Mouse (Mus musculus) hindbrain, embryonic 12.5 days (tissue): ENCODE measurements at regions not wholly inside any gene's neighbourhood (a gene's known extent, or its start where the extent isn't known, plus 50 kb on each side); places are given as distances from the start of the nearest gene placed in this dataset. TPM values are rescaled to one million over a fixed set of nuclear protein-coding genes. Genes with fewer than 3 reads are reported as not detected.
A peak's percentile ranks its signal among the peaks of the same experiment; 100 is the strongest.

Experiments used
- ATAC-seq: fragments of 200-750 bp; cut with Nextera tagmentation; 2 replicates; pipeline ENCODE4 v1.8.0; 2017; ENCODE audit warnings: moderate TSS enrichment; ENCODE audit not compliant: low FRiP score
- H3K27ac ChIP-seq: fragments of 300-500 bp; sonication (generic); 2 replicates; pipeline ENCODE4 v1.5.1; 2016; ENCODE audit warnings: mild to moderate bottlenecking
- H3K27me3 ChIP-seq: fragments of 300-500 bp; sonication (generic); 2 replicates; pipeline ENCODE4 v1.6.1; 2016; ENCODE audit warnings: mild to moderate bottlenecking
- H3K36me3 ChIP-seq: fragments of 300-500 bp; sonication (generic); 2 replicates; pipeline ENCODE4 v1.6.1; 2016; ENCODE audit warnings: mild to moderate bottlenecking
- H3K4me1 ChIP-seq: fragments of 300-500 bp; sonication (generic); 2 replicates; pipeline ENCODE4 v1.6.1; 2016
- H3K4me2 ChIP-seq: fragments of 300-500 bp; sonication (generic); replicated peaks from 2 replicates; pipeline ENCODE4 v1.6.1; 2016; ENCODE audit warnings: mild to moderate bottlenecking
- H3K4me3 ChIP-seq: fragments of 300-500 bp; sonication (generic); 2 replicates; pipeline ENCODE4 v1.5.1; 2016; ENCODE audit warnings: mild to moderate bottlenecking
- H3K9ac ChIP-seq: fragments of 300-500 bp; sonication (generic); 2 replicates; pipeline ENCODE4 v1.6.1; 2016; ENCODE audit warnings: mild to moderate bottlenecking, moderate library complexity
- H3K9me3 ChIP-seq: fragments of 300-500 bp; sonication (generic); replicated peaks from 2 replicates; pipeline ENCODE4 v1.6.1; 2016; ENCODE audit warnings: mild to moderate bottlenecking
- WGBS: fragments of 180-500 bp; shearing (Covaris S2); methylation state at CpG from one replicate; pipeline ENCODE4 v1.1.7; 2016; 5-methylcytosine and 5-hydroxymethylcytosine counted together
- microRNA counts: library from miRNA; unstranded; fragments of <30 nt; microRNA quantifications from one replicate; lab custom pipeline; 2017
- microRNA-seq: library from miRNA; unstranded; fragments of <30 nt; microRNA quantifications from one replicate; pipeline ENCODE4, GENCODE M21; 2017

DNA sequence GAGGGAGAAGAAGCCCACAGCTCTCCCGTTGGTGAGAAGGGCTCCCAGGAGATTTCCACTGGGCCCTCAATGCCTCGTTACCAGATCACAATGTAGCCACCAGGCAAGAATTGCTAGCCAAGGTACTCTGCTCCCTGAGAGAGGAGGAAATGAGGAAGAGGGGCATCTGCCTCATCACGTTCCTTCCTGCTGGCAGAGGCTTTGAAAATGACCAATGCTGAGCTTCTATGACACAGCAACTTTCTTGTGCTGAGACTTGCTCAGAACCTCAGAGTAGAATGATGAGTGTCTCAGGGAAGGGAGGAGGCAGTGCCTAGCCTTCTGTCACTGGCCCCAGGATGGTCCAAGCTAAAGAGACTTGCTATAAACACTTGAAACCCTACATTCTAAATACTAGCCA, 78.7 kb upstream of the Hsd17b12 start:
- Histone ChIP-seq H3K9me3 (no peaks in the 10 kb centered on the region), H3K9ac (no peak overlapping the region), H3K27ac (no peak overlapping the region), H3K4me1 (peaks cover 17% of the 10 kb centered on the region), H3K27me3 (peaks cover 45% of the 10 kb centered on the region), H3K4me3 (no peak overlapping the region), H3K4me2 (no peak overlapping the region), H3K36me3 (no peaks in the 10 kb centered on the region)
- 48% methylated on average over 3 of the region's 3 CpGs for WGBS
- ATAC-seq: no peak

- no peaks in the 10 kb centered on the region for H3K9me3 ChIP-seq
- no peak overlapping the region for H3K9ac ChIP-seq
- no peak for ATAC-seq
- no peak overlapping the region for H3K4me3 ChIP-seq
- H3K27ac ChIP-seq: no peak overlapping the region
- H3K4me2 ChIP-seq: no peak overlapping the region
- 94% methylated on average over 7 of the region's 7 CpGs for WGBS
- peaks cover 16% of the 10 kb centered on the region for H3K27me3 ChIP-seq
- no peaks in the 10 kb centered on the region for H3K36me3 ChIP-seq
- no peaks in the 10 kb centered on the region for H3K4me1 ChIP-seq
These were observed 75.8 kb upstream of the Hsd17b12 start for GRCm38 (mm10) chr2:94233597-94233996.

DNA sequence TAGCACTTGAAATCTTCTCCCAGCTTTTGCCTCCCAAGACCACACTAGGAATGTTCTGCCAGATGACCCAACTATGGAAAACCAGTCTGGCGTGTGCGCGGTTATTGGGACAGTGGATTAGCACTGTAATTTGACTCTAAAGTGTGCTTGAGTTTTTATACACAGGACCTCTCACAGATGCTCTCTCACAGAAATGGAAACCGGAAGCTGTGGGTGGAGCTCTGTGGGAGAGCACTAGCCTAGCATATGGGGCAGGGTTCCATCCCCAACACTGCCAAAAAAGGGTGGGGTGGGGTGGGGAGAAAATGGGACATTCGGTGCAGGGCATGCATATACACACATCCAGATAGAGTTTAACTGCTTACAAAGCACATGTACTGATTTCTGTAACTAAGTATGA, 61.7 kb upstream of the Hsd17b12 start:
- WGBS: 80% methylated on average over 5 of the region's 5 CpGs
- no peaks in the 10 kb centered on the region for H3K27me3 ChIP-seq
- no peaks in the 10 kb centered on the region for H3K4me1 ChIP-seq
- no peak overlapping the region for H3K4me2 ChIP-seq
- H3K4me3 ChIP-seq: no peak overlapping the region
- no peaks in the 10 kb centered on the region for H3K9me3 ChIP-seq
- H3K36me3 ChIP-seq: no peaks in the 10 kb centered on the region
- no peak overlapping the region for H3K27ac ChIP-seq
- no peak overlapping the region for H3K9ac ChIP-seq
- ATAC-seq: no peak

DNA sequence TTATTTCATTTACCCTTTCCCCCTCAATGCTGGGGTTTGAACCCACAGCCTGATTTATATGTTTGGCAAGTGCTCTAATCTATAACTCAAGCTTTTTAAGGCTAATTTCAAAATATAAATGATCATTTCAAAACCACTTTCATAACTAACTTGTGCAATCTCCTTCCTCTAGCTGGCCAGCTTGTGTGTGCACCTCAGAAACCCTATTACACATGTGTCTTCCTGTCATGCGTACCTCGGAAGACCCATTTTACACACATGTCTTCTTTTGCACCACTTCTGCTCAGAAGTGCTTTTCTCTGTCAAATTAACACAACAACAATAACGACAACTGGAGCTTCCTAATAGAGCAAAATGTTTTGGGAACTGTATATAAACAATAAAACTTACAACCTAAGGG, 59.7 kb upstream of the Hsd17b12 start:
- Histone ChIP-seq H3K9me3 (no peaks in the 10 kb centered on the region), H3K4me1 (no peaks in the 10 kb centered on the region), H3K36me3 (no peaks in the 10 kb centered on the region), H3K4me3 (no peak overlapping the region), H3K27me3 (no peaks in the 10 kb centered on the region), H3K27ac (no peak overlapping the region), H3K4me2 (no peak overlapping the region), H3K9ac (no peak overlapping the region)
- 88% methylated on average over 3 of the region's 3 CpGs for WGBS
- no peak for ATAC-seq

GRCm38 (mm10) chr2:94215455-94215854, 57.7 kb upstream of the Hsd17b12 start:
- Histone ChIP-seq H3K4me2 (no peak overlapping the region), H3K27me3 (no peaks in the 10 kb centered on the region), H3K4me1 (no peaks in the 10 kb centered on the region), H3K9me3 (no peaks in the 10 kb centered on the region), H3K27ac (no peak overlapping the region), H3K4me3 (no peak overlapping the region), H3K9ac (no peak overlapping the region), H3K36me3 (no peaks in the 10 kb centered on the region)
- ATAC-seq: no peak
- 86% methylated on average over 3 of the region's 3 CpGs for WGBS

MicroRNA genes in the stretch of these regions (microRNA counts, 519-probe panel; counts per million panel counts)
- microRNA mmu-miR-129-3p (lab: Ali Mortazavi, UCI) (2,773 counts per million, percentile 67 among the panel's probes with 10 or more counts), microRNA mmu-miR-129-5p (lab: Ali Mortazavi, UCI) (470 counts per million, percentile 58 among the panel's probes with 10 or more counts)

Small RNA genes lying in the stretch of these regions (microRNA-seq; reads per million reads assigned to microRNA genes)
- gene Mir129-2: not detected
- not detected for gene Mir129b
